Mouse (Mus musculus) brain, embryonic 14.5 days (tissue): ENCODE measurements around the gene Ccdc12.

Experiments
- CTCF ChIP-seq: fragments of 200-500 bp; IDR thresholded peaks from 2 replicates; pipeline ENCODE4 v1.5.1; 2012; ENCODE audit warnings: inconsistent platforms, mild to moderate bottlenecking, moderate library complexity, borderline replicate concordance; ENCODE audit not compliant: insufficient read depth, insufficient read length; ENCODE audit errors: extremely low read depth
- POLR2A ChIP-seq: fragments of 200-500 bp; IDR thresholded peaks from 2 replicates; pipeline ENCODE4 v1.6.1; 2012; ENCODE audit warnings: mild to moderate bottlenecking, inconsistent platforms, borderline replicate concordance; ENCODE audit not compliant: poor library complexity, insufficient read depth, insufficient read length, severe bottlenecking; ENCODE audit errors: extremely low read depth

DNA sequence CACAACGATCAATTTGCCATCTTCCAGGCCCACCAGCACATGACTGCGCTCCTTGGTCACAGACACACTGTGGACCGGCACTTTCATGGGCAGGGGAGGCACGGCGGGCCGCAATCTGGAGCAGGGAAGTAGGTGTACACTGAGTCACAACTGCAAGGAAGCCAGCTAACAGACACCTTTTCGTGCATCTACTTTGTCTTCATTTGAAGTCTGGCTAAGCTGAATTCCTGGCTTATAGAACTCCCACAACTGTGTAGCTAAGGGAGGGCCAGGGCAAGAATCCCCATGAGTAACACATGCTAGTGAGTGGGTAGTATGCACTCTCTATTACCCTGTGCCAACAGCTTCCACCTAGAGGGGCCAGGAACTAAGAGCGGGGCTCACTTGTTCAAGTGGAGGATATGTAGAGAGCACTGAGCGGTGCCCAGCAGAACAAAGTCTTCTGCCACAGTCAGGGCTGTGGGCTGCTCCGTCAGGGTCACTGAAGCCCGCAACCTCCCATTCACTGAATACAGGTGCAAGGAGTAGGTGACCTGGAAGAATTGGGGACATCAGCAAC, 30.9 kb upstream of the Ccdc12 start:
- TF ChIP-seq CTCF = no peak
- no peak for TF ChIP-seq POLR2A
